Mouse (Mus musculus) liver, embryonic 14.5 days (tissue): ENCODE results near the gene Fcgr1. TPM values are rescaled to one million over a fixed set of nuclear protein-coding genes. Genes with fewer than 3 reads are reported as not detected.

Experiments
- ATAC-seq: fragments of 200-750 bp; cut with Nextera tagmentation; 2 replicates; pipeline ENCODE4 v1.8.0; 2017; ENCODE audit warnings: moderate number of reproducible peaks, mild to moderate bottlenecking, moderate library complexity; ENCODE audit not compliant: insufficient read depth
- DNase-seq, 3 experiments: peaks; one replicate each; pipeline ENCODE4 v3.0.0-alpha.2; 2012 to 2013; ENCODE audit warnings: low read depth in 3 of 3, low spot score in 3 of 3
- H3K27ac ChIP-seq: fragments of 300-500 bp; sonication (generic); 2 replicates; pipeline ENCODE4 v1.5.1; 2014; ENCODE audit warnings: moderate library complexity, mild to moderate bottlenecking, control low read depth, inconsistent platforms
- H3K27me3 ChIP-seq: fragments of 300-500 bp; sonication (generic); 2 replicates; pipeline ENCODE4 v1.6.1; 2014; ENCODE audit warnings: mild to moderate bottlenecking, low read length, moderate library complexity; ENCODE audit not compliant: control insufficient read depth, insufficient read depth
- H3K36me3 ChIP-seq: fragments of 300-500 bp; sonication (generic); replicated peaks from 2 replicates; pipeline ENCODE4 v1.6.1; 2014; ENCODE audit warnings: low read depth; ENCODE audit not compliant: control insufficient read depth, insufficient read depth
- H3K4me1 ChIP-seq, 2 experiments: fragments of 200-500 bp in 1 of 2; fragments of 300-500 bp in 1 of 2; sonication (generic) in 1 of 2; replicated peaks; 2 replicates each; pipeline ENCODE4 v1.6.1; 2012 to 2014; ENCODE audit warnings: antibody characterized with exemption in 1 of 2, inconsistent platforms in 1 of 2, low read length in 1 of 2; ENCODE audit not compliant: control insufficient read depth in 2 of 2, insufficient read depth in 2 of 2
- H3K4me2 ChIP-seq: fragments of 300-500 bp; sonication (generic); 2 replicates; pipeline ENCODE4 v1.6.1; 2014; ENCODE audit warnings: low read depth, mild to moderate bottlenecking, control low read depth, moderate library complexity
- H3K4me3 ChIP-seq, 2 experiments: fragments of 200-500 bp in 1 of 2; fragments of 300-500 bp in 1 of 2; sonication (generic) in 1 of 2; 2 replicates each; pipeline ENCODE4 v1.5.1; 2012 to 2014; ENCODE audit warnings: low read depth in 2 of 2, low read length in 2 of 2, mild to moderate bottlenecking in 2 of 2, control low read depth in 1 of 2, inconsistent platforms in 1 of 2, moderate library complexity in 1 of 2; ENCODE audit not compliant: insufficient read depth in 1 of 2
- H3K9ac ChIP-seq: fragments of 300-500 bp; sonication (generic); replicated peaks from 2 replicates; pipeline ENCODE4 v1.6.1; 2014; ENCODE audit warnings: mild to moderate bottlenecking, control low read depth, moderate library complexity
- H3K9me3 ChIP-seq: fragments of 300-500 bp; sonication (generic); 2 replicates; pipeline ENCODE4 v1.6.1; 2016; ENCODE audit warnings: low read length, mixed read lengths; ENCODE audit not compliant: control insufficient read depth
- CTCF ChIP-seq: IDR thresholded peaks from 2 replicates; pipeline ENCODE4 v1.5.1; 2016; ENCODE audit warnings: antibody characterized with exemption, low read depth, control low read depth
- EP300 ChIP-seq: IDR thresholded peaks from 2 replicates; pipeline ENCODE4 v1.6.1; 2016; ENCODE audit warnings: antibody characterized with exemption, low read depth
- WGBS: fragments of 180-500 bp; shearing (Covaris S2); extraction: QIAGEN DNeasy Blood & Tissue Kit; methylation state at CpG from one replicate; pipeline ENCODE4 v1.1.7; 2014; ENCODE audit not compliant: insufficient replicate concordance; 5-methylcytosine and 5-hydroxymethylcytosine counted together
- microRNA-seq: library from miRNA; unstranded; fragments of <30 nt; microRNA quantifications from one replicate; pipeline ENCODE4, GENCODE M21; 2016
- polyA plus RNA-seq, 2 experiments: library from polyadenylated mRNA; depleted of rRNA in 1 of 2; stranded (reverse) in 1 of 2; unstranded in 1 of 2; fragments of >200 nt; fragmentation: Nextera tagmentation in 1 of 2; extraction: Ambion mirVana in 1 of 2; gene quantifications; 2 replicates each; pipeline versions ENCODE4 v1.2.1 to v1.2.3; 2012 to 2014

The Fcgr1 gene
- polyA plus RNA-seq, 2 experiments: 2.8 to 5.6 TPM

GRCm38 (mm10) chr3:96236834-96237334 lies 56.9 kb downstream of the Fcgr1 start:
- H3K4me2 ChIP-seq: peak overlapping the region; percentile 92
- DNase-seq (no peak), ATAC-seq (no peak)
- H3K4me1 ChIP-seq: peaks cover 5 to 14% of the 10 kb centered on the region in 2 experiments
- H3K27ac ChIP-seq: peak overlapping the region; percentile 98
- H3K9me3 ChIP-seq: no peaks in the 10 kb centered on the region
- H3K36me3 ChIP-seq: no peaks in the 10 kb centered on the region
- peak overlapping the region; percentile 55 to 73 for H3K4me3 ChIP-seq
- peak overlapping the region; percentile 95 for H3K9ac ChIP-seq
- WGBS: 68% methylated on average over 4 of the region's 4 CpGs
- no peaks in the 10 kb centered on the region for H3K27me3 ChIP-seq
- TF ChIP-seq EP300: no peak; the same call in 1 of the 2 replicates
- no peak for TF ChIP-seq CTCF

GRCm38 (mm10) chr3:96235836-96236235 lies 57.9 kb downstream of the Fcgr1 start:
- Histone ChIP-seq H3K4me2 (peak overlapping the region; percentile 92), H3K27ac (peak overlapping the region; percentile 23), H3K27me3 (no peaks in the 10 kb centered on the region), H3K9me3 (no peaks in the 10 kb centered on the region), H3K9ac (0 out of 2 replicates have a peak overlapping the region, but pooled peaks have one; percentile 23), H3K4me3 (peak overlapping the region; percentile 15 to 73; a peak in 2 of 4 replicates), H3K36me3 (no peaks in the 10 kb centered on the region), H3K4me1 (peaks cover 4 to 13% of the 10 kb centered on the region in 2 experiments)
- ATAC-seq: no peak
- no peak for DNase-seq
- TF ChIP-seq CTCF: no peak
- no peak for TF ChIP-seq EP300
- WGBS: 68% methylated on average over 3 of the region's 3 CpGs

- WGBS: 69% methylated on average over 2 of the region's 2 CpGs
- Histone ChIP-seq H3K4me3 (no peak overlapping the region), H3K9me3 (no peaks in the 10 kb centered on the region), H3K9ac (no peak overlapping the region; the same call in 1 of the 2 replicates), H3K27me3 (no peaks in the 10 kb centered on the region), H3K4me1 (peaks cover 0 to 11% of the 10 kb centered on the region in 2 experiments; a peak in 2 of 4 replicates), H3K27ac (no peak overlapping the region), H3K36me3 (no peaks in the 10 kb centered on the region), H3K4me2 (no peak overlapping the region)
- DNase-seq (no peak), ATAC-seq (no peak)
- TF ChIP-seq CTCF: no peak
- TF ChIP-seq EP300: no peak
Observed at GRCm38 (mm10) chr3:96234914-96235313, 58.9 kb downstream of the Fcgr1 start.

Small RNA genes within 50 kb of the gene (microRNA-seq; reads per million reads assigned to microRNA genes)
- not detected for gene Gm47311
- not detected for gene Gm47313

Other genes with a start within 250 kb of the Fcgr1 start
- gene Vps45, start 235.5 kb downstream of the Fcgr1 start, polyA plus RNA-seq (2012; rRNA removed): 4.8 and 6.6 TPM in 2 replicates
- 9.0 and 9.8 TPM in 2 replicates for gene Vps45, start 235.5 kb downstream of the Fcgr1 start, polyA plus RNA-seq (2014; fragmentation: Nextera tagmentation; extraction: Ambion mirVana)
- gene Otud7b, start 189.4 kb downstream of the Fcgr1 start, polyA plus RNA-seq (2012; rRNA removed): 2.8 and 3.5 TPM in 2 replicates
- 5.2 and 8.4 TPM in 2 replicates for gene Otud7b, start 189.4 kb downstream of the Fcgr1 start, polyA plus RNA-seq (2014; fragmentation: Nextera tagmentation; extraction: Ambion mirVana)
- 2.7 and 2.8 TPM in 2 replicates for gene Mtmr11, start 132.0 kb downstream of the Fcgr1 start, polyA plus RNA-seq (2012; rRNA removed)
- 1.9 and 2.1 TPM in 2 replicates for gene Mtmr11, start 132.0 kb downstream of the Fcgr1 start, polyA plus RNA-seq (2014; fragmentation: Nextera tagmentation; extraction: Ambion mirVana)
- 48.2 and 54.2 TPM in 2 replicates for gene Sf3b4, start 121.6 kb downstream of the Fcgr1 start, polyA plus RNA-seq (2012; rRNA removed)
- gene Sf3b4, start 121.6 kb downstream of the Fcgr1 start, polyA plus RNA-seq (2014; fragmentation: Nextera tagmentation; extraction: Ambion mirVana): 75.4 and 83.8 TPM in 2 replicates
- gene Sv2a, start 112.8 kb downstream of the Fcgr1 start, polyA plus RNA-seq (2012; rRNA removed): 0.39 and 0.48 TPM in 2 replicates
- gene Sv2a, start 112.8 kb downstream of the Fcgr1 start, polyA plus RNA-seq (2014; fragmentation: Nextera tagmentation; extraction: Ambion mirVana): 0.10 and 0.39 TPM in 2 replicates
- gene Bola1, start 74.3 kb downstream of the Fcgr1 start, polyA plus RNA-seq (2012; rRNA removed): 32.2 and 34.0 TPM in 2 replicates
- gene Bola1, start 74.3 kb downstream of the Fcgr1 start, polyA plus RNA-seq (2014; fragmentation: Nextera tagmentation; extraction: Ambion mirVana): 49.4 and 49.7 TPM in 2 replicates
- gene Hist2h2ab, start 74.1 kb downstream of the Fcgr1 start, polyA plus RNA-seq (2012; rRNA removed): 0.68 TPM in 1 of 2 replicates, not detected in the other
- 0.52 TPM in 1 of 2 replicates, not detected in the other for gene Hist2h2ab, start 74.1 kb downstream of the Fcgr1 start, polyA plus RNA-seq (2014; fragmentation: Nextera tagmentation; extraction: Ambion mirVana)
- 18.5 and 20.7 TPM in 2 replicates for gene Hist2h2ac, start 73.1 kb downstream of the Fcgr1 start, polyA plus RNA-seq (2012; rRNA removed)
- 14.0 and 18.2 TPM in 2 replicates for gene Hist2h2ac, start 73.1 kb downstream of the Fcgr1 start, polyA plus RNA-seq (2014; fragmentation: Nextera tagmentation; extraction: Ambion mirVana)
- gene Hist2h2be, start 72.8 kb downstream of the Fcgr1 start, polyA plus RNA-seq (2012; rRNA removed): 8.7 and 8.9 TPM in 2 replicates
- 6.4 and 9.1 TPM in 2 replicates for gene Hist2h2be, start 72.8 kb downstream of the Fcgr1 start, polyA plus RNA-seq (2014; fragmentation: Nextera tagmentation; extraction: Ambion mirVana)
- 91.6 and 122 TPM in 2 replicates for gene Hist2h3c2, start 54.8 kb downstream of the Fcgr1 start, polyA plus RNA-seq (2012; rRNA removed)
- 13.6 and 14.6 TPM in 2 replicates for gene Hist2h3c2, start 54.8 kb downstream of the Fcgr1 start, polyA plus RNA-seq (2014; fragmentation: Nextera tagmentation; extraction: Ambion mirVana)
- 32.9 and 34.5 TPM in 2 replicates for gene Hist2h2aa2, start 53.7 kb downstream of the Fcgr1 start, polyA plus RNA-seq (2012; rRNA removed)
- gene Hist2h2aa2, start 53.7 kb downstream of the Fcgr1 start, polyA plus RNA-seq (2014; fragmentation: Nextera tagmentation; extraction: Ambion mirVana): 34.2 and 39.0 TPM in 2 replicates
- gene Hist2h2aa1, start 48.5 kb downstream of the Fcgr1 start, polyA plus RNA-seq (2012; rRNA removed): 45.7 and 46.3 TPM in 2 replicates
- gene Hist2h2aa1, start 48.5 kb downstream of the Fcgr1 start, polyA plus RNA-seq (2014; fragmentation: Nextera tagmentation; extraction: Ambion mirVana): 32.0 TPM in 2 replicates
- gene Hist2h3c1, start 47.3 kb downstream of the Fcgr1 start, polyA plus RNA-seq (2012; rRNA removed): 2.4 and 3.6 TPM in 2 replicates
- gene Hist2h3c1, start 47.3 kb downstream of the Fcgr1 start, polyA plus RNA-seq (2014; fragmentation: Nextera tagmentation; extraction: Ambion mirVana): 2.6 and 5.7 TPM in 2 replicates
- 12.2 and 16.3 TPM in 2 replicates for gene Hist2h4, start 30.7 kb downstream of the Fcgr1 start, polyA plus RNA-seq (2012; rRNA removed)
- gene Hist2h4, start 30.7 kb downstream of the Fcgr1 start, polyA plus RNA-seq (2014; fragmentation: Nextera tagmentation; extraction: Ambion mirVana): 15.1 TPM in 2 replicates
- 68.0 and 127 TPM in 2 replicates for gene Hist2h3b, start 25.3 kb downstream of the Fcgr1 start, polyA plus RNA-seq (2012; rRNA removed)
- 91.2 and 100 TPM in 2 replicates for gene Hist2h3b, start 25.3 kb downstream of the Fcgr1 start, polyA plus RNA-seq (2014; fragmentation: Nextera tagmentation; extraction: Ambion mirVana)
- gene Hist2h2bb, start 24.2 kb downstream of the Fcgr1 start, polyA plus RNA-seq (2012; rRNA removed): 9.5 and 16.9 TPM in 2 replicates
- 23.3 and 24.5 TPM in 2 replicates for gene Hist2h2bb, start 24.2 kb downstream of the Fcgr1 start, polyA plus RNA-seq (2014; fragmentation: Nextera tagmentation; extraction: Ambion mirVana)
- not detected in 2 replicates for gene BC107364, start 158.3 kb upstream of the Fcgr1 start, polyA plus RNA-seq (2012; rRNA removed)
- gene BC107364, start 158.3 kb upstream of the Fcgr1 start, polyA plus RNA-seq (2014; fragmentation: Nextera tagmentation; extraction: Ambion mirVana): not detected in 2 replicates
- gene Hfe2, start 231.2 kb upstream of the Fcgr1 start, polyA plus RNA-seq (2012; rRNA removed): 3.8 and 4.5 TPM in 2 replicates
- gene Hfe2, start 231.2 kb upstream of the Fcgr1 start, polyA plus RNA-seq (2014; fragmentation: Nextera tagmentation; extraction: Ambion mirVana): 4.3 and 4.4 TPM in 2 replicates